Mouse (Mus musculus): ENCODE data around the gene Hdhd3. TPM values are rescaled to one million over a fixed set of nuclear protein-coding genes. Genes with fewer than 3 reads are reported as not detected.

Gene Hdhd3
- polyA plus RNA-seq, 1 experiment from 2014 or later, result 10.1 TPM

- DNase-seq (ENCODE audit: low spot score), result no peak
- Histone ChIP-seq H3K36me3 (replicated peaks; ENCODE audit: control insufficient read depth, insufficient read depth, low read depth, low read length) (peaks cover under 1% of the 10 kb centered on the region), H3K4me1 (ENCODE audit: control insufficient read depth, insufficient read depth, low read length) (no peaks in the 10 kb centered on the region), H3K9me3 (replicated peaks; ENCODE audit: control insufficient read depth, low read length) (no peaks in the 10 kb centered on the region), H3K4me3 (ENCODE audit: low read depth, low read length) (no peak overlapping the region), H3K4me2 (ENCODE audit: low read depth, low read length) (no peak overlapping the region), H3K27ac (replicated peaks; ENCODE audit: low read depth, low read length) (no peak overlapping the region), H3K9ac (replicated peaks; ENCODE audit: low read length) (no peak overlapping the region), H3K27me3 (ENCODE audit: control insufficient read depth, insufficient read depth, low read length) (no peaks in the 10 kb centered on the region)
- ATAC-seq (replicated peaks; ENCODE audit: insufficient number of reproducible peaks, low FRiP score, low TSS enrichment, low read depth), result no peak
- 77% methylated on average over 9 of the region's 9 CpGs for WGBS
Observed at GRCm38 (mm10) chr4:62494230-62494629, 9.0 kb downstream of the Hdhd3 start.

DNA sequence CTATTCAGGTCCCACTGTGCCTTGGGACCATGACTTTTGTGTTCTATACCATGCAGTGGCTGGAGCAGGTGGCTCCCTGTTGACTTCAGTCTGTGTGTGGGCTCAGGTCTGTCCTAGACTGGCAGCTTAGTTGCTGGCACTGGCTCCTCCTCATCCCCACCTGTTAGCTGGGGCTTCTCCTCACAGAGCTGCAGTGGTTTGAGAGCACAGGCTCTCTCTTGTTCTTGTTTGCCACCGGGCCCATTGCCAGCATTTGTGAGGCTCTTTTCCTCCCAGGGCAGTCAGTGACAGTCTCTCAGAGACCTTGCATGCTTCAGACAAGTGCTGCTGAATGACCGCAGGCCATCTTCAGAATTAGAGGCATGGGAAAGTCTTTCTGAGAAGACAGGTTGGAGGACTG, 10.6 kb downstream of the Hdhd3 start:
- no peak for DNase-seq (ENCODE audit: low spot score)
- Histone ChIP-seq H3K4me1 (ENCODE audit: control insufficient read depth, insufficient read depth, low read length) (no peaks in the 10 kb centered on the region), H3K27ac (replicated peaks; ENCODE audit: low read depth, low read length) (no peak overlapping the region), H3K4me3 (ENCODE audit: low read depth, low read length) (no peak overlapping the region), H3K9me3 (replicated peaks; ENCODE audit: control insufficient read depth, low read length) (no peaks in the 10 kb centered on the region), H3K4me2 (ENCODE audit: low read depth, low read length) (no peak overlapping the region), H3K27me3 (ENCODE audit: control insufficient read depth, insufficient read depth, low read length) (no peaks in the 10 kb centered on the region), H3K36me3 (replicated peaks; ENCODE audit: control insufficient read depth, insufficient read depth, low read depth, low read length) (no peaks in the 10 kb centered on the region; the same call in 1 of the 2 replicates), H3K9ac (replicated peaks; ENCODE audit: low read length) (no peak overlapping the region)
- no peak for ATAC-seq (replicated peaks; ENCODE audit: insufficient number of reproducible peaks, low FRiP score, low TSS enrichment, low read depth)
- WGBS, result 90% methylated on average over 2 of the region's 2 CpGs

- Histone ChIP-seq H3K27me3 (ENCODE audit: control insufficient read depth, insufficient read depth, low read length) (no peaks in the 10 kb centered on the region), H3K9ac (replicated peaks; ENCODE audit: low read length) (no peak overlapping the region), H3K4me3 (ENCODE audit: low read depth, low read length) (no peak overlapping the region), H3K4me2 (ENCODE audit: low read depth, low read length) (no peak overlapping the region; the same call in 1 of the 2 replicates), H3K4me1 (ENCODE audit: control insufficient read depth, insufficient read depth, low read length) (no peaks in the 10 kb centered on the region), H3K27ac (replicated peaks; ENCODE audit: low read depth, low read length) (no peak overlapping the region), H3K36me3 (replicated peaks; ENCODE audit: control insufficient read depth, insufficient read depth, low read depth, low read length) (no peaks in the 10 kb centered on the region), H3K9me3 (replicated peaks; ENCODE audit: control insufficient read depth, low read length) (no peaks in the 10 kb centered on the region)
- no peak for DNase-seq (ENCODE audit: low spot score)
- ATAC-seq (replicated peaks; ENCODE audit: insufficient number of reproducible peaks, low FRiP score, low TSS enrichment, low read depth), result no peak
- 85% methylated on average over 2 of the region's 2 CpGs for WGBS
Observed at GRCm38 (mm10) chr4:62487914-62488313, 15.4 kb downstream of the Hdhd3 start.

GRCm38 (mm10) chr4:62487172-62487571, 16.1 kb downstream of the Hdhd3 start:
- WGBS, result 90% methylated on average over 5 of the region's 5 CpGs
- no peak overlapping the region for H3K27ac ChIP-seq (replicated peaks; ENCODE audit: low read depth, low read length)
- H3K4me1 ChIP-seq (ENCODE audit: control insufficient read depth, insufficient read depth, low read length), result no peaks in the 10 kb centered on the region
- no peaks in the 10 kb centered on the region for H3K9me3 ChIP-seq (replicated peaks; ENCODE audit: control insufficient read depth, low read length)
- no peak overlapping the region for H3K4me2 ChIP-seq (ENCODE audit: low read depth, low read length)
- DNase-seq (ENCODE audit: low spot score) (no peak), ATAC-seq (replicated peaks; ENCODE audit: insufficient number of reproducible peaks, low FRiP score, low TSS enrichment, low read depth) (no peak)
- no peaks in the 10 kb centered on the region for H3K27me3 ChIP-seq (ENCODE audit: control insufficient read depth, insufficient read depth, low read length)
- no peak overlapping the region for H3K4me3 ChIP-seq (ENCODE audit: low read depth, low read length)
- no peak overlapping the region for H3K9ac ChIP-seq (replicated peaks; ENCODE audit: low read length)
- no peaks in the 10 kb centered on the region for H3K36me3 ChIP-seq (replicated peaks; ENCODE audit: control insufficient read depth, insufficient read depth, low read depth, low read length)

DNA sequence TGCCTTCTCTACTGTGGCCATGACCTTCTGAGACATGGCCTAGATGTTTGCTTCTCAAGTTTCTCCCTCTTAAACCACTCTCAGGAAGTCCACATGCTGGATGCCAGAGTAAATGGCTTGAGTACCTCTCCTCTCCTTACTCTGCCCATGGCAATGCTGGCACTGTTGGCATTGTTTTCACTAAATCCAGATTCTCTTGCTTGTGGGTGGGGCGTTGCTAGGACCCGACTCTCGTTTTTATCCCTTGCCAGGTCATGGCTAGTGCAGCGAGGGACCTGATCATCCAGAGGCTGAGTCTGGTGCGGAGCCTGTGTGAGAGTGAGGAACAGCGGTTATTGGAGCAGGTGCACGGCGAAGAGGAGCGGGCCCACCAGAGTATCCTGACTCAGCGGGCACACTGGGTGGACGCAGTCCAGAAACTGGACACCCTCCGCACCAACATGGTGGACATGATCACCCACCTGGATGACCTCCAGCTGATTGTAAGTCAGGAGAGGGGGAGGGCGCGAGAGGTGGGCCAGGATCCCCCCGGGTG, 17.0 kb downstream of the Hdhd3 start:
- no peak overlapping the region for H3K4me2 ChIP-seq (ENCODE audit: low read depth, low read length)
- no peak overlapping the region for H3K9ac ChIP-seq (replicated peaks; ENCODE audit: low read length)
- no peak overlapping the region for H3K27ac ChIP-seq (replicated peaks; ENCODE audit: low read depth, low read length)
- H3K36me3 ChIP-seq (replicated peaks; ENCODE audit: control insufficient read depth, insufficient read depth, low read depth, low read length), result no peaks in the 10 kb centered on the region
- no peaks in the 10 kb centered on the region for H3K9me3 ChIP-seq (replicated peaks; ENCODE audit: control insufficient read depth, low read length)
- DNase-seq (ENCODE audit: low spot score), result no peak
- ATAC-seq (replicated peaks; ENCODE audit: insufficient number of reproducible peaks, low FRiP score, low TSS enrichment, low read depth), result no peak
- no peak overlapping the region for H3K4me3 ChIP-seq (ENCODE audit: low read depth, low read length)
- no peaks in the 10 kb centered on the region for H3K27me3 ChIP-seq (ENCODE audit: control insufficient read depth, insufficient read depth, low read length)
- H3K4me1 ChIP-seq (ENCODE audit: control insufficient read depth, insufficient read depth, low read length), result no peaks in the 10 kb centered on the region
- 91% methylated on average over 15 of the region's 15 CpGs for WGBS

- Histone ChIP-seq H3K9me3 (replicated peaks; ENCODE audit: control insufficient read depth, low read length) (no peaks in the 10 kb centered on the region), H3K4me3 (ENCODE audit: low read depth, low read length) (no peak overlapping the region), H3K36me3 (replicated peaks; ENCODE audit: control insufficient read depth, insufficient read depth, low read depth, low read length) (no peaks in the 10 kb centered on the region), H3K9ac (replicated peaks; ENCODE audit: low read length) (no peak overlapping the region; the same call in 1 of the 2 replicates), H3K27me3 (ENCODE audit: control insufficient read depth, insufficient read depth, low read length) (no peaks in the 10 kb centered on the region), H3K4me1 (ENCODE audit: control insufficient read depth, insufficient read depth, low read length) (no peaks in the 10 kb centered on the region), H3K27ac (replicated peaks; ENCODE audit: low read depth, low read length) (no peak overlapping the region), H3K4me2 (ENCODE audit: low read depth, low read length) (no peak overlapping the region)
- WGBS, result 87% methylated on average over 8 of the region's 8 CpGs
- ATAC-seq (replicated peaks; ENCODE audit: insufficient number of reproducible peaks, low FRiP score, low TSS enrichment, low read depth), result no peak
- no peak for DNase-seq (ENCODE audit: low spot score)
Observed at GRCm38 (mm10) chr4:62485450-62486161, 17.7 kb downstream of the Hdhd3 start.

- no peaks in the 10 kb centered on the region for H3K9me3 ChIP-seq (replicated peaks; ENCODE audit: control insufficient read depth, low read length)
- no peak overlapping the region for H3K4me3 ChIP-seq (ENCODE audit: low read depth, low read length)
- no peak overlapping the region for H3K9ac ChIP-seq (replicated peaks; ENCODE audit: low read length)
- no peaks in the 10 kb centered on the region for H3K36me3 ChIP-seq (replicated peaks; ENCODE audit: control insufficient read depth, insufficient read depth, low read depth, low read length)
- DNase-seq (ENCODE audit: low spot score), result no peak
- ATAC-seq (replicated peaks; ENCODE audit: insufficient number of reproducible peaks, low FRiP score, low TSS enrichment, low read depth), result no peak
- H3K27me3 ChIP-seq (ENCODE audit: control insufficient read depth, insufficient read depth, low read length), result peaks cover 4% of the 10 kb centered on the region; the same call in 1 of the 2 replicates
- H3K4me2 ChIP-seq (ENCODE audit: low read depth, low read length), result no peak overlapping the region
- no peaks in the 10 kb centered on the region for H3K4me1 ChIP-seq (ENCODE audit: control insufficient read depth, insufficient read depth, low read length)
- 75% methylated on average over 3 of the region's 3 CpGs for WGBS
- H3K27ac ChIP-seq (replicated peaks; ENCODE audit: low read depth, low read length), result no peak overlapping the region
Observed at GRCm38 (mm10) chr4:62484928-62485327, 18.3 kb downstream of the Hdhd3 start.

- H3K4me2 ChIP-seq (ENCODE audit: low read depth, low read length), result no peak overlapping the region
- H3K27ac ChIP-seq (replicated peaks; ENCODE audit: low read depth, low read length), result no peak overlapping the region
- H3K9ac ChIP-seq (replicated peaks; ENCODE audit: low read length), result no peak overlapping the region
- no peaks in the 10 kb centered on the region for H3K36me3 ChIP-seq (replicated peaks; ENCODE audit: control insufficient read depth, insufficient read depth, low read depth, low read length)
- 48% methylated on average over 10 of the region's 10 CpGs for WGBS
- no peak for ATAC-seq (replicated peaks; ENCODE audit: insufficient number of reproducible peaks, low FRiP score, low TSS enrichment, low read depth)
- H3K4me1 ChIP-seq (ENCODE audit: control insufficient read depth, insufficient read depth, low read length), result no peaks in the 10 kb centered on the region
- H3K9me3 ChIP-seq (replicated peaks; ENCODE audit: control insufficient read depth, low read length), result no peaks in the 10 kb centered on the region
- DNase-seq (ENCODE audit: low spot score), result no peak
- H3K27me3 ChIP-seq (ENCODE audit: control insufficient read depth, insufficient read depth, low read length), result peaks cover 8% of the 10 kb centered on the region; the same call in 1 of the 2 replicates
- H3K4me3 ChIP-seq (ENCODE audit: low read depth, low read length), result no peak overlapping the region
Observed at GRCm38 (mm10) chr4:62480709-62481605, 22.3 kb downstream of the Hdhd3 start.
